Mouse (Mus musculus): ENCODE measurements around the gene Hoxd11. TPM values are rescaled to one million over a fixed set of nuclear protein-coding genes. Genes with fewer than 3 reads are reported as not detected.

Hoxd11 gene
- 0.23 TPM in 1 of 2 replicates, not detected in the other for polyA plus RNA-seq (2012; rRNA removed)

- H3K27me3 ChIP-seq (ENCODE audit: control insufficient read depth, insufficient read depth, low read length) = peaks cover 14% of the 10 kb centered on the region
- no peaks in the 10 kb centered on the region for H3K36me3 ChIP-seq (ENCODE audit: control insufficient read depth, insufficient read depth, low read length)
- H3K4me3 ChIP-seq (ENCODE audit: control insufficient read depth, low read depth, low read length) = no peak within 1 kb of the TSS
- H3K4me1 ChIP-seq (ENCODE audit: control insufficient read depth, insufficient read depth, low read length) = peaks cover 18% of the 10 kb centered on the region
- TF ChIP-seq CTCF (IDR thresholded peaks at IDR 0.05; ENCODE audit: control insufficient read depth, insufficient read depth, insufficient replicate concordance, low read depth, low read length) (no peak), POLR2A (IDR thresholded peaks at IDR 0.05; ENCODE audit: control insufficient read depth, low read depth, low read length) (no peak)
- H3K27ac ChIP-seq (ENCODE audit: control insufficient read depth, insufficient read depth, low read depth, low read length) = no peak within 1 kb of the TSS
These were observed at the start of gene Hoxd11 for GRCm38 (mm10) chr2:74678891-74679595. Gene Hoxd11, plus strand, starts transcription at chr2:74679557.

- H3K36me3 ChIP-seq (ENCODE audit: control insufficient read depth, insufficient read depth, low read length) = no peaks in the 10 kb centered on the region
- TF ChIP-seq POLR2A (IDR thresholded peaks at IDR 0.05; ENCODE audit: control insufficient read depth, low read depth, low read length) (no peak), CTCF (IDR thresholded peaks at IDR 0.05; ENCODE audit: control insufficient read depth, insufficient read depth, insufficient replicate concordance, low read depth, low read length) (no peak)
- H3K4me3 ChIP-seq (ENCODE audit: control insufficient read depth, low read depth, low read length) = no peak overlapping the region
- H3K4me1 ChIP-seq (ENCODE audit: control insufficient read depth, insufficient read depth, low read length) = peaks cover 4% of the 10 kb centered on the region
- H3K27ac ChIP-seq (ENCODE audit: control insufficient read depth, insufficient read depth, low read depth, low read length) = no peak overlapping the region
- H3K27me3 ChIP-seq (ENCODE audit: control insufficient read depth, insufficient read depth, low read length) = no peaks in the 10 kb centered on the region
These were observed 43.9 kb upstream of the Hoxd11 start for GRCm38 (mm10) chr2:74635412-74635811.

- Histone ChIP-seq H3K36me3 (ENCODE audit: control insufficient read depth, insufficient read depth, low read length) (no peaks in the 10 kb centered on the region), H3K27me3 (ENCODE audit: control insufficient read depth, insufficient read depth, low read length) (no peaks in the 10 kb centered on the region), H3K27ac (ENCODE audit: control insufficient read depth, insufficient read depth, low read depth, low read length) (no peak overlapping the region), H3K4me3 (ENCODE audit: control insufficient read depth, low read depth, low read length) (no peak overlapping the region), H3K4me1 (ENCODE audit: control insufficient read depth, insufficient read depth, low read length) (peaks cover 2% of the 10 kb centered on the region; the same call in 1 of the 2 replicates)
- TF ChIP-seq POLR2A (IDR thresholded peaks at IDR 0.05; ENCODE audit: control insufficient read depth, low read depth, low read length) (no peak), CTCF (IDR thresholded peaks at IDR 0.05; ENCODE audit: control insufficient read depth, insufficient read depth, insufficient replicate concordance, low read depth, low read length) (no peak)
These were observed 36.9 kb upstream of the Hoxd11 start for GRCm38 (mm10) chr2:74642431-74642830.

GRCm38 (mm10) chr2:74645631-74646030 lies 33.7 kb upstream of the Hoxd11 start:
- H3K36me3 ChIP-seq (ENCODE audit: control insufficient read depth, insufficient read depth, low read length) = no peaks in the 10 kb centered on the region
- TF ChIP-seq POLR2A (IDR thresholded peaks at IDR 0.05; ENCODE audit: control insufficient read depth, low read depth, low read length) (no peak), CTCF (IDR thresholded peaks at IDR 0.05; ENCODE audit: control insufficient read depth, insufficient read depth, insufficient replicate concordance, low read depth, low read length) (no peak)
- no peaks in the 10 kb centered on the region for H3K27me3 ChIP-seq (ENCODE audit: control insufficient read depth, insufficient read depth, low read length)
- no peak overlapping the region for H3K27ac ChIP-seq (ENCODE audit: control insufficient read depth, insufficient read depth, low read depth, low read length)
- no peaks in the 10 kb centered on the region for H3K4me1 ChIP-seq (ENCODE audit: control insufficient read depth, insufficient read depth, low read length)
- H3K4me3 ChIP-seq (ENCODE audit: control insufficient read depth, low read depth, low read length) = no peak overlapping the region

- Histone ChIP-seq H3K36me3 (ENCODE audit: control insufficient read depth, insufficient read depth, low read length) (no peaks in the 10 kb centered on the region), H3K27me3 (ENCODE audit: control insufficient read depth, insufficient read depth, low read length) (no peaks in the 10 kb centered on the region), H3K4me1 (ENCODE audit: control insufficient read depth, insufficient read depth, low read length) (no peaks in the 10 kb centered on the region), H3K4me3 (ENCODE audit: control insufficient read depth, low read depth, low read length) (no peak overlapping the region), H3K27ac (ENCODE audit: control insufficient read depth, insufficient read depth, low read depth, low read length) (no peak overlapping the region)
- TF ChIP-seq CTCF (IDR thresholded peaks at IDR 0.05; ENCODE audit: control insufficient read depth, insufficient read depth, insufficient replicate concordance, low read depth, low read length) (no peak), POLR2A (IDR thresholded peaks at IDR 0.05; ENCODE audit: control insufficient read depth, low read depth, low read length) (no peak)
These were observed 32.1 kb upstream of the Hoxd11 start for GRCm38 (mm10) chr2:74647082-74647864.

GRCm38 (mm10) chr2:74652996-74653340 lies 26.4 kb upstream of the Hoxd11 start:
- H3K27ac ChIP-seq (ENCODE audit: control insufficient read depth, insufficient read depth, low read depth, low read length) = no peak overlapping the region
- TF ChIP-seq CTCF (IDR thresholded peaks at IDR 0.05; ENCODE audit: control insufficient read depth, insufficient read depth, insufficient replicate concordance, low read depth, low read length) (no peak), POLR2A (IDR thresholded peaks at IDR 0.05; ENCODE audit: control insufficient read depth, low read depth, low read length) (no peak)
- H3K4me1 ChIP-seq (ENCODE audit: control insufficient read depth, insufficient read depth, low read length) = peaks cover 7% of the 10 kb centered on the region
- H3K27me3 ChIP-seq (ENCODE audit: control insufficient read depth, insufficient read depth, low read length) = peaks cover 6% of the 10 kb centered on the region
- no peak overlapping the region for H3K4me3 ChIP-seq (ENCODE audit: control insufficient read depth, low read depth, low read length)
- no peaks in the 10 kb centered on the region for H3K36me3 ChIP-seq (ENCODE audit: control insufficient read depth, insufficient read depth, low read length)

- H3K4me1 ChIP-seq (ENCODE audit: control insufficient read depth, insufficient read depth, low read length) = peaks cover 11% of the 10 kb centered on the region
These were observed 25.4 kb upstream of the Hoxd11 start for GRCm38 (mm10) chr2:74653781-74654535.

More at GRCm38 (mm10) chr2:74653781-74654535, 25.4 kb upstream of the Hoxd11 start:
- Histone ChIP-seq H3K27me3 (ENCODE audit: control insufficient read depth, insufficient read depth, low read length) (peaks cover 11% of the 10 kb centered on the region), H3K4me3 (ENCODE audit: control insufficient read depth, low read depth, low read length) (no peak overlapping the region), H3K36me3 (ENCODE audit: control insufficient read depth, insufficient read depth, low read length) (no peaks in the 10 kb centered on the region), H3K27ac (ENCODE audit: control insufficient read depth, insufficient read depth, low read depth, low read length) (no peak overlapping the region)
- TF ChIP-seq CTCF (IDR thresholded peaks at IDR 0.05; ENCODE audit: control insufficient read depth, insufficient read depth, insufficient replicate concordance, low read depth, low read length) (no peak), POLR2A (IDR thresholded peaks at IDR 0.05; ENCODE audit: control insufficient read depth, low read depth, low read length) (no peak)
